Mouse (Mus musculus): Measurements from ENCODE around the gene Sipa1l3. TPM values are rescaled to one million over a fixed set of nuclear protein-coding genes. Genes with fewer than 3 reads are reported as not detected.
A peak's percentile ranks its signal among the peaks of the same experiment; 100 is the strongest.

Gene Sipa1l3
- polyA plus RNA-seq, 1 experiment from 2014 or later = 22.0 TPM

- Histone ChIP-seq H3K9ac (ENCODE audit: low read depth, low read length) (no peak overlapping the region), H3K27ac (ENCODE audit: low read depth, low read length) (no peak overlapping the region), H3K36me3 (ENCODE audit: control insufficient read depth, insufficient read depth) (peaks cover 10% of the 10 kb centered on the region; the same call in 1 of the 2 replicates), H3K4me3 (ENCODE audit: low read depth, low read length) (no peak overlapping the region), H3K27me3 (replicated peaks; ENCODE audit: control insufficient read depth, insufficient read depth, low read length) (no peaks in the 10 kb centered on the region), H3K4me1 (replicated peaks; ENCODE audit: control insufficient read depth, insufficient read depth, low read length) (no peaks in the 10 kb centered on the region), H3K4me2 (replicated peaks; ENCODE audit: low read depth) (no peak overlapping the region), H3K9me3 (ENCODE audit: control insufficient read depth) (no peaks in the 10 kb centered on the region)
- no peak; the same call in 1 of the 2 replicates for ATAC-seq
- 29% methylated on average over 2 of the region's 2 CpGs for WGBS
- TF ChIP-seq CTCF (IDR thresholded peaks at IDR 0.05; ENCODE audit: low read depth) = no peak
Observed at GRCm38 (mm10) chr7:29416906-29417305, 101.5 kb downstream of the Sipa1l3 start.

GRCm38 (mm10) chr7:29411838-29412580, 106.4 kb downstream of the Sipa1l3 start:
- peak; percentile 20; the same call in 1 of the 2 replicates for ATAC-seq
- no peak overlapping the region; the same call in 1 of the 2 replicates for H3K27ac ChIP-seq (ENCODE audit: low read depth, low read length)
- 65% methylated on average over 8 of the region's 8 CpGs for WGBS
- no peak for TF ChIP-seq CTCF (IDR thresholded peaks at IDR 0.05; ENCODE audit: low read depth)
- no peak overlapping the region for H3K4me3 ChIP-seq (ENCODE audit: low read depth, low read length)
- no peak overlapping the region for H3K4me2 ChIP-seq (replicated peaks; ENCODE audit: low read depth)
- H3K4me1 ChIP-seq (replicated peaks; ENCODE audit: control insufficient read depth, insufficient read depth, low read length) = no peaks in the 10 kb centered on the region
- H3K36me3 ChIP-seq (ENCODE audit: control insufficient read depth, insufficient read depth) = peaks cover 6% of the 10 kb centered on the region; the same call in 1 of the 2 replicates
- no peak overlapping the region for H3K9ac ChIP-seq (ENCODE audit: low read depth, low read length)
- H3K27me3 ChIP-seq (replicated peaks; ENCODE audit: control insufficient read depth, insufficient read depth, low read length) = no peaks in the 10 kb centered on the region
- H3K9me3 ChIP-seq (ENCODE audit: control insufficient read depth) = no peaks in the 10 kb centered on the region

GRCm38 (mm10) chr7:29411216-29411816, 107.1 kb downstream of the Sipa1l3 start:
- no peak overlapping the region for H3K9ac ChIP-seq (ENCODE audit: low read depth, low read length)
- 38% methylated on average over 4 of the region's 4 CpGs for whole genome bisulfite sequencing
- no peak for TF ChIP-seq CTCF (IDR thresholded peaks at IDR 0.05; ENCODE audit: low read depth)
- H3K4me2 ChIP-seq (replicated peaks; ENCODE audit: low read depth) = no peak overlapping the region
- H3K4me1 ChIP-seq (replicated peaks; ENCODE audit: control insufficient read depth, insufficient read depth, low read length) = no peaks in the 10 kb centered on the region
- ATAC-seq = peak; percentile 19; the same call in 1 of the 2 replicates
- peaks cover 6% of the 10 kb centered on the region; the same call in 1 of the 2 replicates for H3K36me3 ChIP-seq (ENCODE audit: control insufficient read depth, insufficient read depth)
- no peaks in the 10 kb centered on the region for H3K27me3 ChIP-seq (replicated peaks; ENCODE audit: control insufficient read depth, insufficient read depth, low read length)
- H3K27ac ChIP-seq (ENCODE audit: low read depth, low read length) = peak overlapping the region; percentile 41; the same call in 1 of the 2 replicates
- H3K9me3 ChIP-seq (ENCODE audit: control insufficient read depth) = no peaks in the 10 kb centered on the region
- no peak overlapping the region for H3K4me3 ChIP-seq (ENCODE audit: low read depth, low read length)

GRCm38 (mm10) chr7:29410402-29410801, 108.0 kb downstream of the Sipa1l3 start:
- WGBS = 81% methylated on average over 8 of the region's 8 CpGs
- no peak overlapping the region for H3K4me3 ChIP-seq (ENCODE audit: low read depth, low read length)
- H3K27ac ChIP-seq (ENCODE audit: low read depth, low read length) = no peak overlapping the region
- peaks cover 13% of the 10 kb centered on the region; the same call in 1 of the 2 replicates for H3K36me3 ChIP-seq (ENCODE audit: control insufficient read depth, insufficient read depth)
- H3K4me1 ChIP-seq (replicated peaks; ENCODE audit: control insufficient read depth, insufficient read depth, low read length) = no peaks in the 10 kb centered on the region
- no peak overlapping the region for H3K4me2 ChIP-seq (replicated peaks; ENCODE audit: low read depth)
- no peak for TF ChIP-seq CTCF (IDR thresholded peaks at IDR 0.05; ENCODE audit: low read depth)
- H3K9ac ChIP-seq (ENCODE audit: low read depth, low read length) = no peak overlapping the region
- ATAC-seq = no peak
- no peaks in the 10 kb centered on the region for H3K9me3 ChIP-seq (ENCODE audit: control insufficient read depth)
- no peaks in the 10 kb centered on the region for H3K27me3 ChIP-seq (replicated peaks; ENCODE audit: control insufficient read depth, insufficient read depth, low read length)

- Histone ChIP-seq H3K9me3 (ENCODE audit: control insufficient read depth) (no peaks in the 10 kb centered on the region), H3K36me3 (ENCODE audit: control insufficient read depth, insufficient read depth) (peaks cover 25% of the 10 kb centered on the region; the same call in 1 of the 2 replicates), H3K4me1 (replicated peaks; ENCODE audit: control insufficient read depth, insufficient read depth, low read length) (no peaks in the 10 kb centered on the region), H3K4me2 (replicated peaks; ENCODE audit: low read depth) (no peak overlapping the region), H3K27ac (ENCODE audit: low read depth, low read length) (no peak overlapping the region), H3K27me3 (replicated peaks; ENCODE audit: control insufficient read depth, insufficient read depth, low read length) (no peaks in the 10 kb centered on the region), H3K9ac (ENCODE audit: low read depth, low read length) (no peak overlapping the region), H3K4me3 (ENCODE audit: low read depth, low read length) (no peak overlapping the region)
- no peak for ATAC-seq
- WGBS = 85% methylated on average over 4 of the region's 4 CpGs
- TF ChIP-seq CTCF (IDR thresholded peaks at IDR 0.05; ENCODE audit: low read depth) = no peak
Observed at GRCm38 (mm10) chr7:29406855-29407254, 111.6 kb downstream of the Sipa1l3 start.

GRCm38 (mm10) chr7:29404126-29404525, 114.3 kb downstream of the Sipa1l3 start:
- peaks cover 47% of the 10 kb centered on the region for H3K36me3 ChIP-seq (ENCODE audit: control insufficient read depth, insufficient read depth)
- H3K4me1 ChIP-seq (replicated peaks; ENCODE audit: control insufficient read depth, insufficient read depth, low read length) = no peaks in the 10 kb centered on the region
- no peak for ATAC-seq
- no peaks in the 10 kb centered on the region for H3K9me3 ChIP-seq (ENCODE audit: control insufficient read depth)
- no peak overlapping the region for H3K4me3 ChIP-seq (ENCODE audit: low read depth, low read length)
- WGBS = 93% methylated on average over 2 of the region's 2 CpGs
- H3K27ac ChIP-seq (ENCODE audit: low read depth, low read length) = no peak overlapping the region
- TF ChIP-seq CTCF (IDR thresholded peaks at IDR 0.05; ENCODE audit: low read depth) = no peak
- no peak overlapping the region for H3K4me2 ChIP-seq (replicated peaks; ENCODE audit: low read depth)
- no peaks in the 10 kb centered on the region for H3K27me3 ChIP-seq (replicated peaks; ENCODE audit: control insufficient read depth, insufficient read depth, low read length)
- H3K9ac ChIP-seq (ENCODE audit: low read depth, low read length) = no peak overlapping the region

Measured in intestine, postnatal 0 days (tissue).